Mouse (Mus musculus): ENCODE data around the gene Catsperb.
"Not testable (repeated sequence)": the region's sequence is repeated elsewhere in the genome, so short reads cannot be mapped to it uniquely, and the experiment has no call there.

Gene Catsperb

DNA sequence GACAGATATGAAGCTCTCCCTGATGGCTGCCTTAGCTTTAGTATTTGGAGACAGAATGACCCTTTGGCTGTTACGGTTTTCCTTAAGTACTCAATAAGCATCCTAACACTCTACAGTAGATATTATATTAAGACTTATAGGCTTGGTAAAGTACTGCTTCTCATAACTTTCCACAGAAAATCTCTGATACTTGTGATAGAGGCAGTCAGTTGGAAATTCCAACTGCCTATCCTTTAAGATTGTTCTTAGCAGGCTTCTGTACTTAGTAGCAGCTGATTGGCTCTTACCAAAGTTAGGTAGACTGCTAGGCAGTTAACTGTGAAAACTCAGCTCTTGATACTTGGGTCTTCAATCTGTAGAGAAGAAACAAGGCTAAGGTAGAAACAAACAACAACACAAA is at the start of gene Catsperb:
TSS of gene Catsperb (plus strand) at position 301 of the 400 bp plus-strand sequence.
- DNase-seq: not testable (repeated sequence)

DNA sequence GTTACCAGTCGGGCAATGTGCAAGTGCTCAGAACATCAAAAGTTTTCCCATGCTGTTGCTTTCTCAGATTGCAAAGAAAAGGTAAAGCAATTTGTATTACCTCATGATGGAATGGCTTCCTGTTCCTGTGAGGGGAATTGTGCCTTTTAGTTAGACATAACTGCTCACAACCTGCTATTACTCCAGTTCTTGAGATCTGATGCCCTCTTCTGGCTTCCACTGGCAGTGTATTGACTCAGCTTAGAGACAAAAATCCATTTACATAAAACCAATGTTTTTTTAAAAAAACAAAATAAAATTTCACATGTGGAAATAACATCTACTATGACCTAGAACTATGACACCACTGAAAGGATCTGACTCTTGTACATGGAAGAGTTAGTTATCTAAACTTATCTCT is 43.0 kb upstream of the Catsperb start:
- not testable (repeated sequence) for DNase-seq

DNA sequence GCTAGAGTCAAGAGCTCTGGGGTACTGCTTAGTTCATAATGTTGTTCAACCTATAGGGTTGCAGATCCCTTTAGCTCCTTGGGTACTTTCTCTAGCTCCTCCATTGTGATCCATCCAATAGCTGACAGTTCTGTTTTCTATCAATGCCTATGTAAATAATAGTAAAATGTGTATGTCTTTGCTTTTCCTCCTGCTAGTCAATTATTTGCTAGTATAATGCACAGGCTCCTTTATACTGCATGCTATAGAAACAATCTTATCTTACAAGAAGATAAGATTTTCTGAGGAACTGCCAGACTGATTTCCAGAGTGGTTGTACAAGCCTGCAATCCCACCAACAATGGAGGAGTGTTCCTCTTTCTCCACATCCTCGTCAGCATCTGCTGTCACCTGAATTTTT is 23.0 kb upstream of the Catsperb start:
- not testable (repeated sequence) for DNase-seq

DNA sequence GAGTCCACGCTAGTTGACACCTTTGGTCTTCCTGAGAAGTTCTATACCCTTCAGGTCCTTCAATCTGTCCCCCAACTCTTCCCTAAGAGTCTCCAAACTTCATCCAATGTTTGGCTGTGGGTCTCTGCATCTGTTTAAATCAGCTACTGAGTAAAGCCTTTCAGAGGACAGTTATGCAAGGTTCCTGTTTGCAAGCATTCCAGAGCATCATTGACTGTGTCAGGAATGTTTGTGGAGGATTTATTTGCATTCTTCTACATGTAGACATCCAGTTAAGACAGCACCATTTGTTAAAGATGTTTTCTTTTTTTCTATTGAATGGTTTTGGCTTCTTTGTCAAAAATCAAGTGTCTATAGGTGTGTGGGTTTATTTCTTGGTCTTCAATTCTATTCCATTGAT is 21.7 kb downstream of the Catsperb start:
- DNase-seq: no peak

DNA sequence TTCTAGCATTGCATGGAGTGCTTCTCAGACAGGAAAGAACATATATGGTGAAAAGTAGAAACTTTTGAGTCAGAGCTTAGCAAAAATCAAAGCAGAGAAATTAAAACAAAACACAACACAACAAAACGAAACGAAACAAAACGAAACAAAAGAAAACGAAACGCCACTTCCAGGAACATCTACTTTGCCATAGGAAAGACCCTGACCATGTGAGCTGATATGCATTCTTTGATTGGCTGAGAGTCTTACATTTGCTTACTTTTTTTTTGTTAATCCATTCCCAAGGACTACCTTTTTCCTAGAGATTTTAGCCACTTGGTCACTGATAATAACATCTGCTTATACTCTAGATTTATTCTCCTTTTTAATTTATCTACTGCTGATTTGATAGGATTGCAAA is 57.6 kb downstream of the Catsperb start:
- no peak for DNase-seq

DNA sequence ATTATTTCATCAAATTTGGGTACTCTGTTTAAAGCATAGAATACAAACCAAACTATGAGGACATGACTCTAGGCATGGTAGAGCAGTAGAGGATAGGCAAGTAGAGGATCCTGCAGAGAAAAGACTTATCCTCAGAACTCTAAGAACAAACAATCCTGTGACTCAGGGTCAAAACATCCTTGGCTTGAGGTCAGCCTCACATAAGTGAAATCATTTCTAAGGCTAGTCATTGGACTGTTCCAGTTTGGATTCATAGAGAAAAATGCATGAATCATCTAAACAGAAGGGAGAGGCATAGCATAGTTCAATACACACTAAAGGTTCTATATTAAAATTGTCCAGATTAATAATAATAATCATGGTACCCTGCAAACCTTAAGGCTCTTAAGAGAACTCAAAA is 79.1 kb downstream of the Catsperb start:
- DNase-seq: no peak

DNA sequence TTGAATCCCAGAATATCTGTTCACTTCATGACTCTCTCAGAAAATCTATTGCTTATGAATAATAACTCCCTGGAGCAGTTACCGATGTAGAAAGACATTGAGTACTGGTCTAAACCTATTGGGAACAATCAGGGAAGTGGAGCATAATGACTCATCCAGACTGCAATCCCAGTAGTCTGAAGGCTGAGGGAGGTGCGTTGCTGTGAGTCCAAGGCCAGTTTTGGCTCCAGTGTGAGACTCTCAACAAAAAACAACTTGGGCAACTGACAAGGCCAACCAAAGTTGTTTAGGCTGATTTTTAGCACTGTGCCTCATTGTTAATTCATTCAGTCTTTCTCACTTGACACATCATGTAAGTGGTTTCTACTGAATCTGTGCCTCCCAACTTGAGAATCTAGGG is 106.9 kb downstream of the Catsperb start:
- DNase-seq: not testable (repeated sequence)

DNA sequence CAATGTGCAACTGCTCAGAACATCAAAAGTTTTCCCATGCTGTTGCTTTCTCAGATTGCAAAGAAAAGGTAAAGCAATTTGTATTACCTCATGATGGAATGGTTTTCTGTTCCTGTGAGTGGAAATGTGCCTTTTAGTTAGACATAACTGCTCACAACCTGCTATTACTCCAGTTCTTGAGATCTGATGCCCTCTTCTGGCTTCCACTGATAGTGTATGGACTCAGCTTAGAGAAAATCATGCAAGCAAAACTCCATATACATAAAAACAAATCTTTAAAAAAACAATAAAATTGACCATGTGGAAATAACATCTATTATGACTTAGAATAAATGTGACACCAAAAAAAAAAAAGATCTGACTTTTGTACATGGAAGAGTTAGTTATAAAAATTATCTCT is 202.2 kb downstream of the Catsperb start:
- DNase-seq: not testable (repeated sequence)

DNA sequence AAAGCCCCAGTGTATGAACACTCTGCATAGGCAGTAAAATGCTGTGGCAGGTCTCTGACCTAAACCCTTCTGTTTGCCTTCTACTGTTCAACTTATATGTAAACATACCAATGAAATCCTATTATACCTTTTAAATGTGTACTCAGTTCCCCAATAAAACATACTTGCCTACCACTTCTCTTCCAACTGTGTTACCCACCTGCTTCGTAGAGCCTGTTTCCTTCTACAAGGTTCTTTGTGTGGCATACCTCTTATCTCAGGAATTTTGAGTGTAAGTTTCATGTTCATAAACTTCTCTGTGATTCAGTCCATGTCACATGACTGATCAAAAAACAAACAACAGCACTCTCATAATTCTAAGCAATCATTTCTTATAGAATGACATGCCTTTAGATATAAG is 228.7 kb downstream of the Catsperb start:
- no peak for DNase-seq

DNA sequence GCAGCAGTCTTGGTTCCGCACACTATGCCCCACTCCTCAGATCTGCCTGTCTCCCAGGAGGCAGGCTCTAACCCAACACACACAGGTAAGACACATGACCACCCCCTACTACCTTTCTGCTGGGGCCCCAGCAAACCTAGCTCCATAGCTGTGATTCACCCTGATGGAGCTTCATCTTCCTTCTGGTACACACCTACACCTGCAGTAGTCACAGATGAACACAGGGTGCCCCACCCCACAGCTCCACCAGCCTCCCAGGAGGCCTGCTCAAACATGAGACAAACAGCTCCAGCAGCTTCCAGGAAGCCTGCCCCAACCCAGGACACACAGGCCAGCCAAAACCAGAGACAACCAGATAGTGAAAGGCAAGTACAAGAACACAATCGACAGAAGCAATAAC is 263.0 kb downstream of the Catsperb start:
- DNase-seq: no peak
